Mouse (Mus musculus) left cerebral cortex, adult 11 months (tissue): Measurements from ENCODE around the gene Reps2.

Experiments used
- DNase-seq: peaks from one replicate; pipeline ENCODE4 v3.0.0; 2022; ENCODE audit warnings: low spot score

The Reps2 gene

DNA sequence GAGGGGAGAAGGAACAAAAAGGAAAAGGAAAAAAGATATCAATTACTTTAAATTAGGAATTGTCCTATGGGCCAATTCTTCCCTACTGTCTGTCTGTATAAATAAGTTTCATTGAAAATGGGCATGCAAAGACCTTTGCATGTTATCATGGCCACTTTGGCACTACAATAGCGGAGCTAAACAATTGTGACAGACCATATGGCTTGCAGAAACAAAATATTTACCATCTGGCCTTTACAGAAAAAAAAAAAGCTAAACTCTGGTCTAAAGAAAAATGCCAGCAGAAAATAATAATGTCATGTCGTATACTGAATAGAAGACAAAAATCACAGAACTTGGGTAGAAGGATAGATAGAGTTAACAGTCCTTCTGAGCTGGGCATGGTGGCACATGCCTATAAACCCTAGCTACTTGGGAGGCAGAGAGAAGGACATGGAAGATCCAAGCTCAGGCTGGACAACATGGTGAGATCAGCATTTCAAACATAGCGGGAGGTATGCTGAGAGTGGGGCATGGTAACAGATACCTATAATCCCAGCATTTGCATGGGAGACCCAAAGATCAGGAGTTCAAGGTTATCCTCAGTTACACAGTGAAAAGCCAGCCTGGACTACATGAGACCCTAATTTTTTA lies 54.2 kb downstream of the Reps2 start:
- no peak for DNase-seq

DNA sequence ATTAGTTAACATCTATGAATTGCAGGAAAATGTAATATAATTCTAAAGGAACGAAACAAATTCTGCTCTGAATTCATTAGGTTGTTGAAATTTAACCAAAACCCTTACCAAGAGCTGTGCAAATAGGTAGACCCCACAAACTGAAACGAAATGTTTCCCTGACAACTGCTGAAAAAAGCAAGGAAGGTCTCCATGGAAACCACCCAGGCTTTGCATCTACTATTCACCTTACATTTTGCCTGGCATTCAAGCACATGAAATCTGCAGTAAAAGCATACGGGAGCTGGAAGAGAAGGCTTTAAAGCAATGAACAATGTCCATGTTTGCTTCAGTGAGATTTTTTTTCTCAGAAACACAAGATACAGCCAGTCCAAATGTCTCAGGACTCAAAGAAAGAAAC lies 59.1 kb downstream of the Reps2 start:
- peak; percentile 15 for DNase-seq

DNA sequence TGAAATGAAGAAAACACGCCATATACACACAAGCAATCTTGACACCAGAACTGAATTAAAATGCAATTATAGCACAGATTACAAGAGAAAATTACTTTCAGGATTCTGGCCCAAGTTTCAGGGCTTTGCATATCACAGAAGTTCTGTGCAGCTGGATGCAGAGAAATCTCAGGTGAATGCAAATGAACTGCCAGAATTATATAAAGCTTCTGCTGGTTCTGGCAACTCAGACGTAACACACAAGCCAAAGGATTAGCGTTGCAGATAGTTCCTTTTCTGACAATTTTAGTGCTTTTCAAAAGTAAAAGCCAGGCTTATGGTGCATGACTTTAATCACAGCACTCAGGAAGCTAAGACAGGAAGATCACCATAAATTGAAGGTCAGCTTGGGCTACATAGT lies 62.9 kb downstream of the Reps2 start:
- DNase-seq: no peak

DNA sequence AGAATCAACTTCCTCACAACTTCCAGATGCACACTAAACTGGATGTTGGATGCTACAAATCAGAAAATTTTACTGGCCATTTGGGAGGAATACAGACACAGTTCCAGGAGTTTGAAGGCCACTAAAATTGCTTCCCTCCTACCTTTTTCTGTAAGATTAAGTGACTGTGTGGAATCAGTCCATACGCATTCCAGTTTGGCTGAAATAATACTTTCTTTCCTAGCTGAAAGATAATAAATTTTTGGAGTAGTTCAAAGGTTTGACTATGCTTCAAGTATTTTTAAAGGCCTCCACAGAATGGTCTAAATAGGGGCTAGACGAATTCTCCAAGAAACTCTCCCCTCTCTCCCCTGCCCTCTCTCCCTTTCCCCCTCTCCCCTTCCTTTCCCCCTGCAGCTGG lies 75.0 kb downstream of the Reps2 start:
- DNase-seq: no peak

DNA sequence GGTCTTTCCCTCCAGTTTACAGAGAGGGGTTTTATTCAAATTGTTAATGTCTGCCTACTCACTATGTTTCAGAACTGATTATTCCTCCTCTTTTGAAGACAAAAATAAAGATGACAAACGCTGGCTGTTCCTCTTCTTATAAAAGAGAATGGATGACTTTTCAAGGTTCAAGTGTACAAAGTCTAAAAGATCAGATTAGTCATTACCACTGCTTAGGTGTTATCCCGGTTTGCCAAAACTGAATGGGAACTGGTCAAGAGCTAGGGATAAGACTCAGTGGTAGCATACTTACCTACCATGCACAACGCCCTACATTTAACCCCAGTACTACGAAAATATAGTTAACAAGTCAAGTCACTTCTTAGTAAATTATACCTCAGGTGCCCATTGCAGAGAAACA lies 77.9 kb downstream of the Reps2 start:
- DNase-seq: no peak

DNA sequence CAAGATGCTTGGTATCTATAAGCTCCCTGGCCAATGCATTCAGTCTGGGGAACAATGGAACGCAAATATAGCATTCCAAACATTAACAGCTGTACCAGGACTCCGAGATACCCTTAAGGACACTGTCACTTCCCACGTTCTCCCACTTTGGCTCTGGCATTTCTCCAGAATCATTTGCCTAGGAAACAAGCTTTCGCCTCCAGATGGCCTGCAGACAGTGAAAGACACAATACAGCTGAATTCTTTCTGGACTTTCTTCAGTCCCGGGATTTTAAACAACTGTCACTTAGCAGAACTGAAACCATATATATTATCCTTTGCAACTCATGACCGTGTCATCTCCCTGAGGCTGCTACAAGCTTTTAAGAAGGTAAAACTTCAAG lies 87.0 kb downstream of the Reps2 start:
- DNase-seq: peak; percentile 25

- DNase-seq: no peak
These were observed 87.6 kb downstream of the Reps2 start for GRCm38 (mm10) chrX:162555729-162556458.

DNA sequence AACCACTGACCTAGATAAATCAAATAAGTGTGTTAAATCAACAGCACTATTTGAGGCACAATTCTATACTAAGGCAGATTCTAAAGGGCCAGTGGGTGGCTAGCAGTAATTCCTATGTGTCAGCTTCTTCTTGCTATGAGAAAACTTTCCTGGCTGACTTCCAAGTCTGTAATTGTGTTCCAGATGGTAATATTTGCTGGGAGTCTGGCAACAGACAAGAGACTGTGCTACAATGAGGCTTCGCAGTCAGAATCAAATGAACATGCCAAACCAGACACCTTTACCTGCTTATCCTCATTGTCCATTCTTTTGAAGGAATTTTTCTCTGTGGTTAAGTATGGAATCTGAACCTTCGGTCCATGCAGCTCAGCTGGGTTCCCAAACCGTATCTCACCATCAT lies 88.9 kb downstream of the Reps2 start:
- no peak for DNase-seq

DNA sequence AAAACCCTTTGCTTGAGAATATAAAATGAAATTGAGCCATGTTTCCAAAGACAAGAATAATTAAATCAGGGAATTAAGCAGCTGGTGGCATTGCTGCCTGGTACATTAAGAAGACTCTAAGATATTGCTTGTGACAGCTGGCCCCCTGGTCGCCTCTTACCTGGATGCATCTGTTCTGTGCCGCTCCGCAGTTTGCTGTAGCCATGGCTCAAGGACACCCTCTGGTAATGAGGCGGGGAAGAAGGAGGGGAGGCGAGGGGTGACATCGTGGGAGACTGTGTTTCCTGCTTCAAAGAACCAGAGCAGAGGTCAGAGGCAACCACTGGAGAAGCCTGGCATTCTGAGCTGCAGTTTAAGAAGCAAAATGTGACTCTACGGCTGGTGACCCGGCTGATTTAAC lies 91.1 kb downstream of the Reps2 start:
- DNase-seq: no peak

DNA sequence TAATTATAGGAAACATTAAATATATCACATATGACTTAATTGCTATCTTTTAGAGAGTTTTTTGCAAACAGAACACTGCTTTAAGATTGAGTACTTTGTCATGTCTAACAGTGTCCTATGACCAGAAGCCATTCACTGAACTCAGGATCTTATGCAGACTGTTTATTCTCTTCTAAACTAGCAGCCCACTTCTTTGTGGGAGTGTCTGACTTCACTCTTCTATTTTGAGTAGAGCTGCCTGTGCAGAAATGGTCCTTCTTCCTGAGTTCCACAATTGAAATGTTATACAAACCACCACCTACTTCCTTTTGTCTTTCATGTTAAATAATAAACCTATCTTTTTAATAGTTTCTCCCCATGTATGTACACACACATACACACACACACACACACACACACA lies 98.4 kb downstream of the Reps2 start:
- DNase-seq: no peak

DNA sequence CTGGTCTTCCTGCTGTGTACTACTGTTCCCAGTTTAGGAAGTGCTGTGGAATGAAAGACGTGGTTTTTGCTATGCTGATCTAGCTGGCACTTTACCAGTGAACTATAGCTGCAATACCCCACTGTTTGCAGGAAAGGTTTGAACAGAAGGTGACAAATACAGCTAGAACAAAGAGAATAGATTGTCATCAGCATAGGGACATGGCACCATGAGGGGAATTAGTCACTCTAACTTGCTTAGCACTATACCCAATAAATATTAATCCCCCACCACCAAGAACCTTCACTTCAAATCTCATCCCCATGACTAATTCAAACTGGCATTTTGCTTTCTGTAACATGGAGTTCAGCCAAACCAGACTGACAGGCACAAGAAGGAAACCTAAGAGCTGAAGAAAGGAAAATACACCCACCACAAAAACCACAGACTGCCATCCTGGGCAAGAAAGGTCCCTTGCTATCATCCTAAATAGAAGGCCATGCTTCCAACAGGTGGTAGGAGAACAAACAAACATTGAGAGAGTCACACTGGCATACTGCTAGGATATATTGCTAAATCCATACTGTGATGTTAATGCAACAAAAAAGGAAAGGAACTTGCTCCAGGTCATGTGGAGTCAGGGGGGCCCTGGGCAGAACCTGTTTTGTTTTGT lies 100.7 kb downstream of the Reps2 start:
- no peak for DNase-seq

DNA sequence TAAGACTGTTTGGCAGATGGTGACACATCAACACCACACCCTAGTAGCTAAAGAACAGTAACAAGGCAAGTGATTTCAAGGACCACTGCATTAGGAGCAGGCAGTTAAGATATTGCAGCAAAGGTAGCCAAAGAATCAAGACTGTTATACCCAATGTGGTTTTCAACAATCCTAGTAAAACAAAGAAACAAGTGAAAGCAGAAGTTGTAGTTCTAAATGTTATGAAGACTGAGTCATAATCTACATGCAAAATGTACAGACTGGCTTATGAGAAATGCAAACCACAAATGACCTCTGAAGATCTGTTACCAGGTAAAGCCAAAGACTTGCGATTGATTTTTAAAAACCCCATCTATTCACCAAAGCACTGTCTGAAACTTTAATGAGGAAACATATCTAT lies 101.5 kb downstream of the Reps2 start:
- no peak for DNase-seq

- DNase-seq: no peak
These were observed 112.4 kb downstream of the Reps2 start for GRCm38 (mm10) chrX:162531016-162531415.

DNA sequence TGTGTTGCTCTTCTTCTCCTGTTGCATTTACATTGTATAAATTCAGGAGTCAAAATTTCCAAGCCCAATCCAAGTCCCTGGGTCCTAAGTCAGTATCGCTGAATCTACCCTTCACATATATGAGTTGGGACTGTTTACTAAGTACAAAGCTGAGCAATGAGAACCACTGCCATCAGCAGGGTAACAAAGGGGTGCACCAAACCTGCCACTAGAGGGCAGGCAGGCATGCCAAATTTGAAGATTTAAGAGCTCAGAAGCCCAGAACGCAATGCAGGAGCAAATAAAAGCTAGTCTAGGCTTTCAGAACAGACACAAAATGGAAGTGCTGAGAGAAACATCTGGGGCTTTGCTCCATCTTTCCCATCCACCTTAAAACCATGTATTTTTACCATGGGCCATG lies 116.2 kb downstream of the Reps2 start:
- DNase-seq: peak; percentile 22

- DNase-seq: no peak
These were observed 121.5 kb downstream of the Reps2 start for GRCm38 (mm10) chrX:162521831-162522514.

GRCm38 (mm10) chrX:162521197-162521596 lies 122.3 kb downstream of the Reps2 start:
- DNase-seq: no peak

GRCm38 (mm10) chrX:162520374-162520773 lies 123.1 kb downstream of the Reps2 start:
- no peak for DNase-seq

DNA sequence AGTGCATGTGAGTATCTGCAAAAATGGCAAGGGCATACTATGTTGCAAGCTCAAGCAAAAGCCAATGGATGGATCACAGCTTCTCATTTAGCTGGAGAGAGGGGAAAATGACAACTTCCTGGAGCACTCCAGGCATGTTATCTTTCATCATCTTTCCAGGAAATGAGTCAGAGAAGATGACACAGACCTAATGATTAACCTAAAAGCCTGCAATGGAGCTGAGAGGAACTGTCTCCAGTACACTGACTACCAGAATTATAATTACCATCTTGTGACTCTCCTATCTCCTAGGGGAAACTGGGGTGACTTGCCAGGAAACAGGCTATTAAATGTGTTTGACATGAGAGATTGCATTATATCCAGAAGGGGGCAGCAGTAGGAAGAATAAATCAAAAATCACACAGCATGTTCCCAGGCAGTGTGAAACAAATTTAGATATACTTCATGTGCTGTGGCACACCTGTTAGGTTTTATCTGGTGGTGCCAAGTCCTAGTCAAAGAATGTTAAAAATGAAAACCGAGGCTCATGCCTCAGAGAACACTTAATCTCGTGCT lies 132.9 kb downstream of the Reps2 start:
- no peak for DNase-seq

- no peak for DNase-seq
These were observed 138.3 kb downstream of the Reps2 start for GRCm38 (mm10) chrX:162505186-162505585.

GRCm38 (mm10) chrX:162503436-162503835 lies 140.0 kb downstream of the Reps2 start:
- DNase-seq: no peak

DNA sequence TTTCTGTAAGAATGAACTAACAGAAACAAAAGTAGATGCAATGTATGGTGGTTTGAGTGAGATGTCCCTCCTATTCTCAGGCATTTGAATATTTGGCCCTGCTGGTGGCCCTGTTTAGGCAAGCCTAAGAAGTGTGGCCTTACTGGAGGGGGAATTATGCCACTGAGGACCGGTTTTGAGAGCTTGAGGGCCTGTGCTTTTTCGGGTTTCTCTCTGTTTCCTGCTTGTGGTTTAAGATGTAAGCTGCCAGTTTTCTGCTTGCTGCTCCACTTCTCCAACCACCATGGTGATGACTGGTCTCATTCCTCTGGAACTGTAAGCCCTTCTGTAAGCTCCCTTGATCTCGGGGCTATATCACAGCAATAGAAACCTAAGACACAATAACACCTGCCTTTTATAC lies 142.5 kb downstream of the Reps2 start:
- no peak for DNase-seq

DNA sequence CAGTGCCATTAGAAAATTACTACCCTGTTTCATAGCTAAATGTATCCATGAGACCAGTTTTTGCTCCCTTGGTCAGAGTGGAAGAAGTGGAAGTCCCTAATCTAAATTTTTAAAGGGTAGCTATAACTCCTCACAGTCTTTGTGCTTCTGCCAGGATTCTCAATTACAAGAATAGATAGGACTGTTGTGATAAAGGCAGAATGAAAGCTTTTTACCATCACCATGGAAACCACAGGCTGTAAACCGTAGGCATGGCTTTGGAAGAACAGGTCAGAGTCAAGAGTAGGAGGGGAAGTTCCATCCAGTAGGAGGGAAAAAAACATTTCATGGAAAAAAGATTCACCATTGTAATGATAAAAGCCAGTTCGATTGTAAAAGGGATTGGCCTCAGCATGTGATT lies 147.0 kb downstream of the Reps2 start:
- DNase-seq: no peak

DNA sequence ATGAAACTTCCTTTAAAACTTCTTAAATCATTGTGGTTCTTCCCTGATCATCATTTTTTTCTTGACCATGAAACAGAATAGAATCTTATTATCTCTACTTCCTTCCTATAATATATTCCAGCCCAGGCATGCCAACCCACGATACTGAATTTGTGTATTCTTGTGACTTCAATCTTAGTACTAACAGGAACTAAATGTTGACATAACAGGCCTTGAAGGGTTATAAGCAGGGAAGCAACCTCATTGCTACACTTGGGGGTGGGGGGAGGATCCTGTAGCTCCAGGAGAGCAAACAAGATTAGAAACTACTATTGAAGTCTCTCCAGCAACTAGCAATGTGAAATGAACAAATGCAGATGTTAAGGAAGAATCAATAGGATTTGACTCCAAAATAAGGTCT lies 154.8 kb downstream of the Reps2 start:
- DNase-seq: no peak
